Comparison of ENCODE assay signal across 8 mouse cellular contexts in the genomic region with DNA sequence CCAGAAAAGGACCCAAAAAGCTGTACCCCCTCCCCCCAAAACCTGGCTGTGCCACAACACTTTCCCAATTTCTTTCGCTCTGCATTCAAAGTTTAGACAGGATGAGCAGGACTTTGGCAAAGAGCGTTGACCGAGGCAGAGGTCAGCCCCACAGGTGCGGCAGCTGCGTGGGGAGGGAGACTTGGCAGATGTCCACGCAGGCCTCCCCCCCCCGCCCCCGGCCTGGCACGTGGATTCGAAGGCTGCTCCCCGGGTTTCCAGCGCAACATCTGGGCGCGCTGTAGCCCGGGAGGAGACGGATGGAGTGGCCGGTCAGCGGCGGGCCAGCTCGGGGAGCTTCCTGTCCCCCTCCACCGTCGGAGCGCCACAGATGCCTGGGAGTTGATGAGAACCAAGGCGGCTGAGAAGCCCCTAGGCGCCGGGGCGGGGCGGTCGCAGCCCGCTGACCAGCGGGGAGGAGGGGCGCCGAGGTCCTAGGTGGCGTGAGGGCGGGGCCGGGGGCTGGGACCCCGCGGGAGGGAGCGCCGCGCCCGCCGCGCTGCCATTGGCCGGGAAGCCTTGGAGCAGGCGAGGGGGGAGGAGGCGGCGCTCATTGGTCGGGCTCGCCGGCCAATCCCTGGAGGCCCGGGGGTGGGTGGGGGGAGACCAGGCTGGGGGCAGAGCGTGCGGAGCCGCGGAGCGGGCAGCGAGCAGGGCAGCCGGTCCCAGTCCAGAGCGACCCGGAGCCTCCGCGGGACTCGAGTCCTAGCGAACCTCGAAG. TPM values are rescaled to one million over a fixed set of nuclear protein-coding genes. Genes with fewer than 3 reads are reported as not detected.
A peak's percentile ranks its signal among the peaks of the same experiment; 100 is the strongest.
DNase-seq lines count a peak whose midpoint lies in the region; ATAC-seq lines count a peak whose summit lies in the region.

Cnn3 (plus strand) TSS at position 637 of the 760 bp plus-strand sequence.

- peaks cover 17% of the 10 kb centered on the region for H3K4me1 ChIP-seq in forebrain, embryonic 11.5 days (replicated peaks; ENCODE audit: control insufficient read depth, insufficient read depth, low read length)
- H3K4me1 ChIP-seq in heart, embryonic 15.5 days (replicated peaks), result peaks cover 36% of the 10 kb centered on the region
- H3K4me1 ChIP-seq in liver, embryonic 13.5 days (replicated peaks), result peaks cover 56% of the 10 kb centered on the region
- peaks cover 16% of the 10 kb centered on the region for H3K4me1 ChIP-seq in neural tube, embryonic 11.5 days (ENCODE audit: control insufficient read depth, insufficient read depth, low read length)
- H3K4me1 ChIP-seq in stomach, embryonic 16.5 days (ENCODE audit: control insufficient read depth, insufficient read depth, low read length), result peaks cover 27% of the 10 kb centered on the region

- H3K27me3 ChIP-seq in forebrain, embryonic 11.5 days (ENCODE audit: control insufficient read depth, insufficient read depth, low read length), result no peaks in the 10 kb centered on the region; the same call in 1 of the 2 replicates
- H3K27me3 ChIP-seq in heart, embryonic 15.5 days, result no peaks in the 10 kb centered on the region
- H3K27me3 ChIP-seq in liver, embryonic 13.5 days, result peaks cover 23% of the 10 kb centered on the region
- no peaks in the 10 kb centered on the region for H3K27me3 ChIP-seq in neural tube, embryonic 11.5 days (ENCODE audit: control insufficient read depth, insufficient read depth, low read length)
- no peaks in the 10 kb centered on the region for H3K27me3 ChIP-seq in stomach, embryonic 16.5 days (ENCODE audit: control insufficient read depth, insufficient read depth, low read length)

- no peaks in the 10 kb centered on the region for H3K9me3 ChIP-seq in forebrain, embryonic 11.5 days (ENCODE audit: control insufficient read depth, low read length)
- H3K9me3 ChIP-seq in heart, embryonic 15.5 days (replicated peaks), result no peaks in the 10 kb centered on the region
- no peaks in the 10 kb centered on the region for H3K9me3 ChIP-seq in liver, embryonic 13.5 days (replicated peaks)
- H3K9me3 ChIP-seq in neural tube, embryonic 11.5 days (ENCODE audit: control insufficient read depth, low read length), result no peaks in the 10 kb centered on the region
- H3K9me3 ChIP-seq in stomach, embryonic 16.5 days (replicated peaks; ENCODE audit: control insufficient read depth, low read length), result no peaks in the 10 kb centered on the region

- WGBS in forebrain, embryonic 11.5 days, result under 1% methylated on average over 50 of the region's 66 CpGs
- under 1% methylated on average over 53 of the region's 66 CpGs for WGBS in heart, embryonic 15.5 days
- WGBS in liver, embryonic 13.5 days (ENCODE audit: insufficient replicate concordance), result 1% methylated on average over 61 of the region's 66 CpGs
- 1% methylated on average over 37 of the region's 66 CpGs for WGBS in neural tube, embryonic 11.5 days
- WGBS in stomach, embryonic 16.5 days, result under 1% methylated on average over 65 of the region's 66 CpGs

- peak within 1 kb of the TSS; percentile 100 for H3K27ac ChIP-seq in forebrain, embryonic 11.5 days (ENCODE audit: low read depth, low read length)
- peak within 1 kb of the TSS; percentile 99 for H3K27ac ChIP-seq in heart, embryonic 15.5 days
- H3K27ac ChIP-seq in liver, embryonic 13.5 days, result peak within 1 kb of the TSS; percentile 82
- H3K27ac ChIP-seq in neural tube, embryonic 11.5 days (ENCODE audit: low read depth, low read length), result peak within 1 kb of the TSS; percentile 99
- H3K27ac ChIP-seq in stomach, embryonic 16.5 days (ENCODE audit: low read length), result peak within 1 kb of the TSS; percentile 99

- H3K4me2 ChIP-seq in forebrain, embryonic 11.5 days (ENCODE audit: low read depth, low read length, severe bottlenecking), result peak within 1 kb of the TSS; percentile 81
- peak within 1 kb of the TSS; percentile 86 for H3K4me2 ChIP-seq in heart, embryonic 15.5 days
- peak within 1 kb of the TSS; percentile 93 for H3K4me2 ChIP-seq in liver, embryonic 13.5 days
- H3K4me2 ChIP-seq in neural tube, embryonic 11.5 days (ENCODE audit: low read depth), result peak within 1 kb of the TSS; percentile 76
- H3K4me2 ChIP-seq in stomach, embryonic 16.5 days (ENCODE audit: low read depth, low read length), result peak within 1 kb of the TSS; percentile 96

- ATAC-seq in CD4-positive, CD25-positive, alpha-beta regulatory T cell, adult 4 months, result peak; percentile 60
- ATAC-seq in forebrain, embryonic 11.5 days (replicated peaks; ENCODE audit: low FRiP score), result peak; percentile 91
- ATAC-seq in heart, embryonic 15.5 days (replicated peaks; ENCODE audit: insufficient number of reproducible peaks, insufficient read depth, low FRiP score, low read depth), result peak; percentile 90
- peak; percentile 86 for ATAC-seq in liver, embryonic 13.5 days (ENCODE audit: low read depth)
- ATAC-seq in neural tube, embryonic 11.5 days (ENCODE audit: insufficient read depth, low FRiP score, low TSS enrichment), result peak; percentile 90
- ATAC-seq in stomach, embryonic 16.5 days (ENCODE audit: insufficient read depth, low FRiP score), result peak; percentile 92

- H3K36me3 ChIP-seq in forebrain, embryonic 11.5 days (ENCODE audit: control insufficient read depth, insufficient read depth, low read length), result no peaks in the 10 kb centered on the region
- H3K36me3 ChIP-seq in heart, embryonic 15.5 days, result no peaks in the 10 kb centered on the region
- H3K36me3 ChIP-seq in liver, embryonic 13.5 days, result no peaks in the 10 kb centered on the region
- no peaks in the 10 kb centered on the region for H3K36me3 ChIP-seq in neural tube, embryonic 11.5 days (ENCODE audit: control insufficient read depth, insufficient read depth, low read length)
- H3K36me3 ChIP-seq in stomach, embryonic 16.5 days (ENCODE audit: control insufficient read depth, insufficient read depth, low read length), result no peaks in the 10 kb centered on the region

- peak; percentile 74 for DNase-seq in c-Kit-positive CD71-positive TER-119-negative erythroid progenitor cells, embryonic 14.5 days (ENCODE audit: low read depth)
- DNase-seq in forebrain, embryonic 11.5 days (ENCODE audit: low spot score), result peak; percentile 99
- peak; percentile 98 for DNase-seq in kidney, postnatal 14 days
- peak; percentile 74 for DNase-seq in liver, embryonic 13.5 days
- DNase-seq in neural tube, embryonic 11.5 days (ENCODE audit: low spot score), result peak; percentile 98

- H3K9ac ChIP-seq in forebrain, embryonic 11.5 days (ENCODE audit: low read length), result peak within 1 kb of the TSS; percentile 99
- peak within 1 kb of the TSS; percentile 99 for H3K9ac ChIP-seq in heart, embryonic 15.5 days
- H3K9ac ChIP-seq in liver, embryonic 13.5 days, result peak within 1 kb of the TSS; percentile 83
- peak within 1 kb of the TSS; percentile 98 for H3K9ac ChIP-seq in neural tube, embryonic 11.5 days (ENCODE audit: low read length)
- H3K9ac ChIP-seq in stomach, embryonic 16.5 days (ENCODE audit: low read length), result peak within 1 kb of the TSS; percentile 95

- peak within 1 kb of the TSS; percentile 90 for H3K4me3 ChIP-seq in forebrain, embryonic 11.5 days (ENCODE audit: low read depth, low read length)
- peak within 1 kb of the TSS; percentile 94 for H3K4me3 ChIP-seq in heart, embryonic 15.5 days
- H3K4me3 ChIP-seq in liver, embryonic 13.5 days (replicated peaks), result peak within 1 kb of the TSS; percentile 73
- H3K4me3 ChIP-seq in neural tube, embryonic 11.5 days (ENCODE audit: low read depth, low read length), result peak within 1 kb of the TSS; percentile 88
- peak within 1 kb of the TSS; percentile 85 for H3K4me3 ChIP-seq in stomach, embryonic 16.5 days (replicated peaks; ENCODE audit: low read length)

RNA-seq across cellular contexts. Expression of gene Cnn3, which starts in this region (rescaled TPM):
- 1 to 10 TPM; 8.8 to 9.7 TPM for polyA plus RNA-seq in CD4-positive, CD25-positive, alpha-beta regulatory T cell, adult 4 months (2017; shearing (Covaris generic))
- polyA plus RNA-seq in forebrain, embryonic 11.5 days (2014; fragmentation: Nextera tagmentation; extraction: Ambion mirVana), result 954 and 974 TPM in 2 replicates
- polyA plus RNA-seq in heart, embryonic 15.5 days (2015; fragmentation: Nextera tagmentation; extraction: Ambion mirVana), result 341 and 401 TPM in 2 replicates
- polyA plus RNA-seq in liver, embryonic 13.5 days (2015; fragmentation: Nextera tagmentation; extraction: Ambion mirVana), result 109 and 120 TPM in 2 replicates
- polyA plus RNA-seq in neural tube, embryonic 11.5 days (2014; fragmentation: Nextera tagmentation; extraction: Ambion mirVana), result 1,106 and 1,111 TPM in 2 replicates
- 525 and 535 TPM in 2 replicates for polyA plus RNA-seq in stomach, embryonic 16.5 days (2015; fragmentation: Nextera tagmentation; extraction: Ambion mirVana)

Comparison
In these comparisons a context has a peak if more than half of its experiments do, and no peak if none do; other contexts are left out.
1. Peak in every context shown above with its lines: DNase-seq, ATAC-seq, H3K4me3 ChIP-seq and H3K27ac ChIP-seq.
2. RNA of gene Cnn3 (polyA plus RNA-seq): 1,106 to 1,111 TPM in neural tube, embryonic 11.5 days, 954 to 974 TPM in forebrain, embryonic 11.5 days, 525 to 535 TPM in stomach, embryonic 16.5 days, 341 to 401 TPM in heart, embryonic 15.5 days and 109 to 120 TPM in liver, embryonic 13.5 days; 8.8 to 9.7 TPM in CD4-positive, CD25-positive, alpha-beta regulatory T cell, adult 4 months; every median in the first group is over 10 times any median in the second.